Comparison of ENCODE assay signal across 15 mouse cellular contexts in the genomic region with DNA sequence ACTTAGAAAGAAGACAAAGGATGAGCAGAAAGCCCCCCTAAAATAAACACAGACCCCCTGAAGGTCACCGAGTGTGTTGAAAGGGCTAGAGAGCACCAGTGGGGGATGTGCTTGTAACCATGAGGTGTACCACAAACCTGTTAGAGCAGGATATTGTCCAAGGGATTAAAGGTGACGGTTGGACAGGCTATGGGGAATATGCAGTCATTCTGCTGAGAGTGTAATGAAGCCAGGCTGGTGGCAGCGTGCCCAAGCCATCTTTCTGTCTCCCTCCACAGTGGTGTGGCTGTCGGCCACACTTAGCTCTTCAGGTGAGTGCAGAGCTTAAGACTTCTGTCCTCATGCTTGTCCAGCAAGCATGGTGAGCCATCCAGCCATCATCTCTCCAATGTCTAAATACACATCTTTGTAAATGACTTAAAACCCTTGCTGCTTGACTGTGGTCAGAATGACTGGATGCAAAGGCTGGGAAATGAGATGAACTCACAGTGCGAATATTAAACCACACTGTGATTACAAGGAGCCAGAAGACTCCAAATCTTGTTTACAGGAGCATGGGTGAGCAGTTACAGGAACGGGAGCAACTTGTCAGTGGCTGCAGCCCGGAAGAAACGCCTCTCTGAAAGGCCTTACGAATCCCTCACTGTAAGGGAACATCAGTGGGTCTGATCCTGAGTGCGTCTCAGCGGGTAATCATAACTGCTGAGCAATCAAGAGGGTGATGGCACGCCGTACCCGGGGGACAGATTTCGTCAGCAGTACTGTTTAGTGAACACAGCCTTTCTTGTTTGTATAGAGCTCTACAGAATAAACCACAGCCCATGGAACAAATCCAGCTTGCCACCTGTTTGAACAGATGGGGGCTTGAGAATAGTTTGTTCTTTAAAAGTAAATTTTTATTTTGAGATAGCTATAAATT. TPM values are rescaled to one million over a fixed set of nuclear protein-coding genes. Genes with fewer than 3 reads are reported as not detected.
DNase-seq lines count a peak whose midpoint lies in the region; ATAC-seq and TF ChIP-seq lines count a peak whose summit lies in the region.
"Had no signal": no experiment of that assay in that cellular context is flagged by ENCODE, and none has a peak within 500 bp of the region (broad histone marks: within the 10 kb centered on the region; RNA-seq: fewer than 3 reads in every experiment).

No protein-coding gene starts in this region.

- ATAC-seq in hindbrain, embryonic 16.5 days, result peak; percentile 48; the same call in 1 of the 2 replicates
- ATAC-seq in hindbrain, embryonic 14.5 days (ENCODE audit: low FRiP score), result no peak
- ATAC-seq: activated CD4-positive, CD25-positive, alpha-beta regulatory T cell, adult 4 months; intestine, postnatal 0 days had no signal

- no peak overlapping the region for H3K4me2 ChIP-seq in hindbrain, embryonic 16.5 days (ENCODE audit: low read length)
- no peak overlapping the region for H3K4me2 ChIP-seq in hindbrain, embryonic 14.5 days (replicated peaks)
- H3K4me2 ChIP-seq: limb, embryonic 13.5 days had no signal

- TF ChIP-seq CTCF in layer of hippocampus, adult 2 months (conservative IDR thresholded peaks at IDR 0.05), result no peak

- no peak overlapping the region for H3K4me3 ChIP-seq in hindbrain, embryonic 16.5 days (ENCODE audit: low read length)
- no peak overlapping the region for H3K4me3 ChIP-seq in hindbrain, embryonic 14.5 days (replicated peaks; ENCODE audit: low read length)
- H3K4me3 ChIP-seq in layer of hippocampus, adult 2 months, result no peak overlapping the region
- H3K4me3 ChIP-seq: hindbrain, embryonic 10.5 days; left cerebral cortex, adult 2 months; limb, embryonic 13.5 days had no signal

- DNase-seq in hindbrain, embryonic 14.5 days (ENCODE audit: low spot score), result no peak
- DNase-seq in right cerebral cortex, postnatal 4 days, result peak; percentile 19
- DNase-seq in right cerebral cortex, postnatal 25 days, result no peak
- peak; percentile 44 for DNase-seq in layer of hippocampus, adult 2 months (ENCODE audit: low spot score in 2 of 2)
- DNase-seq in naive thymus-derived CD4-positive, alpha-beta T cell, adult 2 months (ENCODE audit: low read depth), result peak; percentile 28
- DNase-seq in frontal cortex, postnatal 36 days (ENCODE audit: low spot score in 2 of 2), result no peak
- DNase-seq in kidney, postnatal 25 days, result no peak
- DNase-seq: kidney, postnatal 10 days; lung, postnatal 10 days had no signal

- no peaks in the 10 kb centered on the region for H3K27me3 ChIP-seq in hindbrain, embryonic 16.5 days (replicated peaks; ENCODE audit: control insufficient read depth, insufficient read depth, low read length)
- no peaks in the 10 kb centered on the region for H3K27me3 ChIP-seq in hindbrain, embryonic 14.5 days (ENCODE audit: control insufficient read depth, insufficient read depth, low read length)
- H3K27me3 ChIP-seq: limb, embryonic 13.5 days had no signal

- WGBS in hindbrain, embryonic 16.5 days, result 67% methylated on average over 15 of the region's 15 CpGs
- WGBS in hindbrain, embryonic 14.5 days, result 81% methylated on average over 15 of the region's 15 CpGs

- H3K36me3 ChIP-seq in hindbrain, embryonic 16.5 days (ENCODE audit: control insufficient read depth, insufficient read depth, low read length), result no peaks in the 10 kb centered on the region
- no peaks in the 10 kb centered on the region for H3K36me3 ChIP-seq in hindbrain, embryonic 14.5 days (replicated peaks; ENCODE audit: control insufficient read depth, insufficient read depth)
- H3K36me3 ChIP-seq: limb, embryonic 13.5 days had no signal

- H3K9me3 ChIP-seq in hindbrain, embryonic 16.5 days (ENCODE audit: control insufficient read depth, low read length), result no peaks in the 10 kb centered on the region
- H3K9me3 ChIP-seq in hindbrain, embryonic 14.5 days (ENCODE audit: control insufficient read depth, low read length), result no peaks in the 10 kb centered on the region
- H3K9me3 ChIP-seq: hindbrain, embryonic 10.5 days; limb, embryonic 13.5 days had no signal

- no peaks in the 10 kb centered on the region for H3K4me1 ChIP-seq in hindbrain, embryonic 16.5 days (ENCODE audit: control insufficient read depth, insufficient read depth, low read depth, low read length)
- H3K4me1 ChIP-seq in hindbrain, embryonic 14.5 days (replicated peaks; ENCODE audit: control insufficient read depth, insufficient read depth, low read length), result no peaks in the 10 kb centered on the region
- H3K4me1 ChIP-seq: hindbrain, embryonic 10.5 days; limb, embryonic 13.5 days had no signal

- H3K9ac ChIP-seq in hindbrain, embryonic 16.5 days (ENCODE audit: low read depth, low read length), result no peak overlapping the region
- H3K9ac ChIP-seq in hindbrain, embryonic 14.5 days, result no peak overlapping the region
- H3K9ac ChIP-seq: limb, embryonic 13.5 days had no signal

- no peak overlapping the region for H3K27ac ChIP-seq in hindbrain, embryonic 16.5 days (ENCODE audit: low read depth, low read length)
- no peak overlapping the region for H3K27ac ChIP-seq in hindbrain, embryonic 14.5 days
- H3K27ac ChIP-seq in layer of hippocampus, adult 2 months, result peak overlapping the region; percentile 70
- H3K27ac ChIP-seq: hindbrain, embryonic 10.5 days; left cerebral cortex, adult 2 months; limb, embryonic 13.5 days had no signal

RNA-seq across cellular contexts. Expression of gene Smco4, which starts 59.0 kb away (rescaled TPM):
- polyA plus RNA-seq in hindbrain, embryonic 16.5 days (2015; fragmentation: Nextera tagmentation; extraction: Ambion mirVana), result 0.84 and 0.86 TPM in 2 replicates
- 1.1 and 2.2 TPM in 2 replicates for polyA plus RNA-seq in hindbrain, embryonic 14.5 days (2014; fragmentation: Nextera tagmentation; extraction: Ambion mirVana)
- 1 to 10 TPM; 6.6 to 8.6 TPM for total RNA-seq in layer of hippocampus, adult 2 months (2021)

Comparison
In these comparisons a context has a peak if more than half of its experiments do, and no peak if none do; other contexts are left out.
1. DNase-seq: peak in right cerebral cortex, postnatal 4 days (single experiment), layer of hippocampus, adult 2 months (2 of 2) and naive thymus-derived CD4-positive, alpha-beta T cell, adult 2 months (single experiment); none in hindbrain, embryonic 14.5 days (single experiment), right cerebral cortex, postnatal 25 days (single experiment), frontal cortex, postnatal 36 days (0 of 2) and kidney, postnatal 25 days (0 of 2).